Mouse (Mus musculus): Measurements from ENCODE around the gene Olfr1404. TPM values are rescaled to one million over a fixed set of nuclear protein-coding genes. Genes with fewer than 3 reads are reported as not detected.
"Not testable (repeated sequence)": the region's sequence is repeated elsewhere in the genome, so short reads cannot be mapped to it uniquely, and the experiment has no call there.

Olfr1404 gene
- total RNA-seq (2021): not detected
- long read RNA-seq, experiment 1: 0 reads
- long read RNA-seq, experiment 2: 0 reads

- DNase-seq: no peak
Measured at GRCm38 (mm10) chr1:173212092-173212491, at the start of gene Olfr1404. Olfr1404 (plus strand) TSS chr1:173212392.

GRCm38 (mm10) chr1:173174154-173174842 is 37.9 kb upstream of the Olfr1404 start:
- DNase-seq: no peak

- DNase-seq: no peak
Measured at GRCm38 (mm10) chr1:173190540-173190939, 21.7 kb upstream of the Olfr1404 start, which contains the start of gene Olfr1406. Olfr1406 (minus strand) TSS chr1:173190640.

DNA sequence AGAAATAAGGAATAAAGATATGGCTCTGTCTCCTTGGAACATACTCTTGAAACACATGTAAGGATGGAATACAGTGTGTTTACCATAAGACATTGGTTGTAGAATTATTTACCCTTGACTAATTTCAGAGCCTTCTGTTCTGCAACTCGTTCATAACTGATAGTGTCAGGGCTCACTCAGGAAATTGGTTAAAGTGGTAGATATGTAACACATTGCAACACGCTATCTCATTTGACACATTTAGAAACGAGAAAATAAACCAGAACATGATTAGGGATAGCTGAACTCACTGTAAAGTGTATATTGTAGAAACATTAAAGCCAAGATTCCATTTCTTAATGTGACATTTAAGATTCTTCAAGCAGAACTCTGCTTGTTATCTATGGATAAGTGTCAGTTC is 20.1 kb upstream of the Olfr1404 start:
- no peak for DNase-seq

GRCm38 (mm10) chr1:173196359-173196758 is 15.8 kb upstream of the Olfr1404 start:
- no peak for DNase-seq

GRCm38 (mm10) chr1:173197508-173197907 is 14.7 kb upstream of the Olfr1404 start, which contains the start of gene Olfr218:
Olfr218 (plus strand) TSS chr1:173197808.
- DNase-seq: no peak

GRCm38 (mm10) chr1:173216481-173216880 is 4.3 kb downstream of the Olfr1404 start:
- DNase-seq: no peak

DNA sequence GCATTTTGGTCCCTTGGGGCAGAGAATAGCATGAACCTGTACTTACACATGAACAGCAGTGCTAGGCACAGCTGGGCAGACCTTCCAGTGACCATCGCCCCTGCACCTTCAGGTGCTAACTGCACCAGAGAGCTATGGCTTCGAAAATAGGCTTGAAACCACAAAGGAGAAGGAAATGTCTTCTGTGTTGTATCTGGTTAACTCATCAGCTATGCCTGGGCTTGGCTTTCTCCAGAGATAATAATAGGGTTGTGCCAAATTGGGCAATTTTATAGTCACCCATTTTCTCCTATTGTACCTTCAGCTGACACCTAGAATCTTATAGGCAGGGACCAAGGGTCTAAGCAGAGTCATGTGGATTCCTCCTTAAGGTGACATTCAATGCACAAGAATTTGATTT is 14.9 kb downstream of the Olfr1404 start, which contains the start of gene Fcer1a:
Gene Fcer1a (minus strand): TSS at position 134 of the 400 bp plus-strand sequence.
- DNase-seq: no peak

- DNase-seq: not testable (repeated sequence)
Measured at GRCm38 (mm10) chr1:173237004-173237403, 24.8 kb downstream of the Olfr1404 start.

GRCm38 (mm10) chr1:173249888-173250287 is 37.7 kb downstream of the Olfr1404 start:
- DNase-seq: no peak

GRCm38 (mm10) chr1:173265701-173266100 is 53.5 kb downstream of the Olfr1404 start, which contains the start of gene Olfr418:
Olfr418 (plus strand) TSS chr1:173266001.
- DNase-seq: no peak

Other genes with a start within 250 kb of the Olfr1404 start
- not detected for gene Olfr1408, start 75.0 kb upstream of the Olfr1404 start, total RNA-seq (2021)
- gene Olfr1406, start 21.8 kb upstream of the Olfr1404 start, total RNA-seq (2021): not detected
- gene Olfr218, start 14.6 kb upstream of the Olfr1404 start, total RNA-seq (2021): not detected
- gene Fcer1a, start 14.8 kb downstream of the Olfr1404 start, total RNA-seq (2021): under 1 TPM in 1 of 2 experiments, not detected in 1; 0.54 TPM
- not detected for gene Olfr418, start 53.6 kb downstream of the Olfr1404 start, total RNA-seq (2021)
- not detected for gene Mptx2, start 65.4 kb downstream of the Olfr1404 start, total RNA-seq (2021)
- gene Ackr1, start 121.4 kb downstream of the Olfr1404 start, total RNA-seq (2021): 10 to 100 TPM in 1 of 2 experiments, 1 to 10 TPM in 1; 8.4 to 11.3 TPM
- gene Aim2, start 138.5 kb downstream of the Olfr1404 start, total RNA-seq (2021): 1 to 10 TPM in 1 of 2 experiments, under 1 TPM in 1; 0.26 to 1.0 TPM
- 10 to 100 TPM; 22.9 to 31.4 TPM for gene Cadm3, start 155.3 kb downstream of the Olfr1404 start, total RNA-seq (2021)

Data from gastrocnemius, postnatal 10 days (tissue).